Mouse (Mus musculus) hindbrain, embryonic 14.5 days (tissue): ENCODE data around the gene Esrrg. TPM values are rescaled to one million over a fixed set of nuclear protein-coding genes. Genes with fewer than 3 reads are reported as not detected.

Experiments
- ATAC-seq: fragments of 200-750 bp; cut with Nextera tagmentation; 2 replicates; pipeline ENCODE4 v1.8.0; 2017; ENCODE audit warnings: moderate number of reproducible peaks, mild to moderate bottlenecking, moderate TSS enrichment, moderate library complexity; ENCODE audit not compliant: low FRiP score
- DNase-seq: peaks from one replicate; pipeline ENCODE4 v3.0.0-alpha.2; 2015; ENCODE audit warnings: low spot score
- H3K27ac ChIP-seq: fragments of 300-500 bp; sonication (generic); 2 replicates; pipeline ENCODE4 v1.5.1; 2014; ENCODE audit warnings: mild to moderate bottlenecking, moderate library complexity
- H3K27me3 ChIP-seq: fragments of 300-500 bp; sonication (generic); 2 replicates; pipeline ENCODE4 v1.6.1; 2014; ENCODE audit warnings: mild to moderate bottlenecking, low read length, mixed read lengths; ENCODE audit not compliant: control insufficient read depth, insufficient read depth
- H3K36me3 ChIP-seq: fragments of 300-500 bp; sonication (generic); replicated peaks from 2 replicates; pipeline ENCODE4 v1.6.1; 2014; ENCODE audit not compliant: control insufficient read depth, insufficient read depth
- H3K4me1 ChIP-seq: fragments of 300-500 bp; sonication (generic); replicated peaks from 2 replicates; pipeline ENCODE4 v1.6.1; 2014; ENCODE audit warnings: antibody characterized with exemption, low read length, mixed read lengths; ENCODE audit not compliant: control insufficient read depth, insufficient read depth
- H3K4me2 ChIP-seq: fragments of 300-500 bp; sonication (generic); replicated peaks from 2 replicates; pipeline ENCODE4 v1.6.1; 2014; ENCODE audit warnings: mild to moderate bottlenecking, moderate library complexity
- H3K4me3 ChIP-seq: fragments of 300-500 bp; sonication (generic); replicated peaks from 2 replicates; pipeline ENCODE4 v1.5.1; 2014; ENCODE audit warnings: mild to moderate bottlenecking, low read length
- H3K9ac ChIP-seq: fragments of 300-500 bp; sonication (generic); 2 replicates; pipeline ENCODE4 v1.6.1; 2014
- H3K9me3 ChIP-seq: fragments of 300-500 bp; sonication (generic); 2 replicates; pipeline ENCODE4 v1.6.1; 2016; ENCODE audit warnings: low read length; ENCODE audit not compliant: control insufficient read depth
- WGBS: fragments of 180-500 bp; shearing (Covaris S2); extraction: QIAGEN DNeasy Blood & Tissue Kit; methylation state at CpG from one replicate; pipeline ENCODE4 v1.1.7; 2014; 5-methylcytosine and 5-hydroxymethylcytosine counted together
- polyA plus RNA-seq: library from polyadenylated mRNA; unstranded; fragments of >200 nt; fragmentation: Nextera tagmentation; extraction: Ambion mirVana; gene quantifications from 2 replicates; pipeline ENCODE4 v1.2.1, GENCODE M21; 2014

Esrrg gene
- polyA plus RNA-seq, 1 experiment from 2014 or later = 46.8 TPM

- Histone ChIP-seq H3K36me3 (no peaks in the 10 kb centered on the region), H3K4me2 (no peak overlapping the region), H3K4me1 (no peaks in the 10 kb centered on the region), H3K9me3 (no peaks in the 10 kb centered on the region), H3K27ac (no peak overlapping the region), H3K4me3 (no peak overlapping the region), H3K9ac (no peak overlapping the region), H3K27me3 (no peaks in the 10 kb centered on the region)
- DNase-seq = no peak
- no peak for ATAC-seq
- 62% methylated on average over 4 of the region's 4 CpGs for WGBS
These were observed 405.8 kb downstream of the Esrrg start for GRCm38 (mm10) chr1:188014411-188014810.

GRCm38 (mm10) chr1:188017956-188018862, 409.6 kb downstream of the Esrrg start:
- Histone ChIP-seq H3K4me3 (no peak overlapping the region), H3K9ac (no peak overlapping the region), H3K9me3 (no peaks in the 10 kb centered on the region), H3K27ac (no peak overlapping the region), H3K36me3 (no peaks in the 10 kb centered on the region), H3K4me2 (no peak overlapping the region), H3K4me1 (no peaks in the 10 kb centered on the region), H3K27me3 (no peaks in the 10 kb centered on the region)
- WGBS = 73% methylated on average over 14 of the region's 14 CpGs
- ATAC-seq (no peak), DNase-seq (no peak)

- whole genome bisulfite sequencing = 52% methylated on average over 8 of the region's 8 CpGs
- no peak for DNase-seq
- H3K4me2 ChIP-seq = no peak overlapping the region
These were observed 420.6 kb downstream of the Esrrg start for GRCm38 (mm10) chr1:188029205-188029604.

GRCm38 (mm10) chr1:188030116-188030515, 421.5 kb downstream of the Esrrg start:
- no peak for DNase-seq
- H3K27me3 ChIP-seq = no peaks in the 10 kb centered on the region
- no peak overlapping the region for H3K9ac ChIP-seq
- ATAC-seq = no peak
- H3K4me3 ChIP-seq = no peak overlapping the region
- WGBS = 28% methylated on average over 10 of the region's 10 CpGs
- H3K36me3 ChIP-seq = no peaks in the 10 kb centered on the region
- H3K9me3 ChIP-seq = no peaks in the 10 kb centered on the region
- no peak overlapping the region for H3K4me2 ChIP-seq
- no peak overlapping the region for H3K27ac ChIP-seq
- H3K4me1 ChIP-seq = 0 out of 2 replicates have a peak, but pooled peaks cover 6% of the 10 kb centered on the region

More at GRCm38 (mm10) chr1:188029205-188029604, 420.6 kb downstream of the Esrrg start:
- Histone ChIP-seq H3K27ac (no peak overlapping the region), H3K4me3 (no peak overlapping the region), H3K27me3 (no peaks in the 10 kb centered on the region), H3K9me3 (no peaks in the 10 kb centered on the region), H3K4me1 (0 out of 2 replicates have a peak, but pooled peaks cover 6% of the 10 kb centered on the region), H3K9ac (peak overlapping the region; percentile 13; the same call in 1 of the 2 replicates), H3K36me3 (no peaks in the 10 kb centered on the region)
- no peak for ATAC-seq

GRCm38 (mm10) chr1:188031276-188031675, 422.7 kb downstream of the Esrrg start:
- no peaks in the 10 kb centered on the region for H3K27me3 ChIP-seq
- 24% methylated on average over 4 of the region's 4 CpGs for whole genome bisulfite sequencing
- H3K4me1 ChIP-seq = 0 out of 2 replicates have a peak, but pooled peaks cover 6% of the 10 kb centered on the region
- H3K4me3 ChIP-seq = no peak overlapping the region
- H3K9ac ChIP-seq = no peak overlapping the region
- H3K36me3 ChIP-seq = no peaks in the 10 kb centered on the region
- H3K4me2 ChIP-seq = no peak overlapping the region
- ATAC-seq (no peak), DNase-seq (no peak)
- H3K27ac ChIP-seq = no peak overlapping the region
- H3K9me3 ChIP-seq = no peaks in the 10 kb centered on the region

- Histone ChIP-seq H3K4me1 (no peaks in the 10 kb centered on the region), H3K9me3 (no peaks in the 10 kb centered on the region), H3K27ac (no peak overlapping the region), H3K36me3 (no peaks in the 10 kb centered on the region), H3K9ac (no peak overlapping the region), H3K4me2 (no peak overlapping the region), H3K4me3 (no peak overlapping the region), H3K27me3 (no peaks in the 10 kb centered on the region)
- ATAC-seq (no peak), DNase-seq (no peak)
- WGBS = 51% methylated on average over 8 of the region's 8 CpGs
These were observed 427.4 kb downstream of the Esrrg start for GRCm38 (mm10) chr1:188035957-188036356.

GRCm38 (mm10) chr1:188046691-188047121, 438.1 kb downstream of the Esrrg start:
- Histone ChIP-seq H3K9ac (no peak overlapping the region), H3K9me3 (no peaks in the 10 kb centered on the region), H3K4me3 (no peak overlapping the region), H3K4me1 (no peaks in the 10 kb centered on the region), H3K27ac (no peak overlapping the region), H3K4me2 (no peak overlapping the region), H3K36me3 (no peaks in the 10 kb centered on the region), H3K27me3 (no peaks in the 10 kb centered on the region)
- WGBS = 70% methylated on average over 6 of the region's 6 CpGs
- DNase-seq (no peak), ATAC-seq (no peak)

GRCm38 (mm10) chr1:188047148-188047547, 438.6 kb downstream of the Esrrg start:
- Histone ChIP-seq H3K4me1 (no peaks in the 10 kb centered on the region), H3K9me3 (no peaks in the 10 kb centered on the region), H3K36me3 (no peaks in the 10 kb centered on the region), H3K27me3 (no peaks in the 10 kb centered on the region), H3K4me3 (no peak overlapping the region), H3K4me2 (no peak overlapping the region), H3K9ac (no peak overlapping the region), H3K27ac (no peak overlapping the region)
- ATAC-seq = no peak
- no peak for DNase-seq
- WGBS = 82% methylated on average over 3 of the region's 3 CpGs

- DNase-seq (no peak), ATAC-seq (no peak)
- no peaks in the 10 kb centered on the region for H3K9me3 ChIP-seq
- no peaks in the 10 kb centered on the region for H3K27me3 ChIP-seq
- no peak overlapping the region for H3K4me3 ChIP-seq
- H3K36me3 ChIP-seq = no peaks in the 10 kb centered on the region
- no peak overlapping the region for H3K4me2 ChIP-seq
- no peak overlapping the region for H3K27ac ChIP-seq
- H3K9ac ChIP-seq = no peak overlapping the region
- no peaks in the 10 kb centered on the region for H3K4me1 ChIP-seq
- WGBS = 84% methylated on average over 3 of the region's 3 CpGs
These were observed 447.3 kb downstream of the Esrrg start for GRCm38 (mm10) chr1:188055888-188056287.
